Mouse (Mus musculus) liver, embryonic 14.5 days (tissue): ENCODE measurements at regions not wholly inside any gene's neighbourhood (a gene's known extent, or its start where the extent isn't known, plus 50 kb on each side); places are given as distances from the start of the nearest gene placed in this dataset.

Source experiments
- ATAC-seq: fragments of 200-750 bp; cut with Nextera tagmentation; 2 replicates; pipeline ENCODE4 v1.8.0; 2017; ENCODE audit warnings: moderate number of reproducible peaks, mild to moderate bottlenecking, moderate library complexity; ENCODE audit not compliant: insufficient read depth
- DNase-seq, 3 experiments: peaks; one replicate each; pipeline ENCODE4 v3.0.0-alpha.2; 2012 to 2013; ENCODE audit warnings: low read depth in 3 of 3, low spot score in 3 of 3
- H3K27ac ChIP-seq: fragments of 300-500 bp; sonication (generic); 2 replicates; pipeline ENCODE4 v1.5.1; 2014; ENCODE audit warnings: moderate library complexity, mild to moderate bottlenecking, control low read depth, inconsistent platforms
- H3K27me3 ChIP-seq: fragments of 300-500 bp; sonication (generic); 2 replicates; pipeline ENCODE4 v1.6.1; 2014; ENCODE audit warnings: mild to moderate bottlenecking, low read length, moderate library complexity; ENCODE audit not compliant: control insufficient read depth, insufficient read depth
- H3K36me3 ChIP-seq: fragments of 300-500 bp; sonication (generic); replicated peaks from 2 replicates; pipeline ENCODE4 v1.6.1; 2014; ENCODE audit warnings: low read depth; ENCODE audit not compliant: control insufficient read depth, insufficient read depth
- H3K4me1 ChIP-seq, 2 experiments: fragments of 200-500 bp in 1 of 2; fragments of 300-500 bp in 1 of 2; sonication (generic) in 1 of 2; replicated peaks; 2 replicates each; pipeline ENCODE4 v1.6.1; 2012 to 2014; ENCODE audit warnings: antibody characterized with exemption in 1 of 2, inconsistent platforms in 1 of 2, low read length in 1 of 2; ENCODE audit not compliant: control insufficient read depth in 2 of 2, insufficient read depth in 2 of 2
- H3K4me2 ChIP-seq: fragments of 300-500 bp; sonication (generic); 2 replicates; pipeline ENCODE4 v1.6.1; 2014; ENCODE audit warnings: low read depth, mild to moderate bottlenecking, control low read depth, moderate library complexity
- H3K4me3 ChIP-seq, 2 experiments: fragments of 200-500 bp in 1 of 2; fragments of 300-500 bp in 1 of 2; sonication (generic) in 1 of 2; 2 replicates each; pipeline ENCODE4 v1.5.1; 2012 to 2014; ENCODE audit warnings: low read depth in 2 of 2, low read length in 2 of 2, mild to moderate bottlenecking in 2 of 2, control low read depth in 1 of 2, inconsistent platforms in 1 of 2, moderate library complexity in 1 of 2; ENCODE audit not compliant: insufficient read depth in 1 of 2
- H3K9ac ChIP-seq: fragments of 300-500 bp; sonication (generic); replicated peaks from 2 replicates; pipeline ENCODE4 v1.6.1; 2014; ENCODE audit warnings: mild to moderate bottlenecking, control low read depth, moderate library complexity
- H3K9me3 ChIP-seq: fragments of 300-500 bp; sonication (generic); 2 replicates; pipeline ENCODE4 v1.6.1; 2016; ENCODE audit warnings: low read length, mixed read lengths; ENCODE audit not compliant: control insufficient read depth
- CTCF ChIP-seq: IDR thresholded peaks from 2 replicates; pipeline ENCODE4 v1.5.1; 2016; ENCODE audit warnings: antibody characterized with exemption, low read depth, control low read depth
- EP300 ChIP-seq: IDR thresholded peaks from 2 replicates; pipeline ENCODE4 v1.6.1; 2016; ENCODE audit warnings: antibody characterized with exemption, low read depth
- WGBS: fragments of 180-500 bp; shearing (Covaris S2); extraction: QIAGEN DNeasy Blood & Tissue Kit; methylation state at CpG from one replicate; pipeline ENCODE4 v1.1.7; 2014; ENCODE audit not compliant: insufficient replicate concordance; 5-methylcytosine and 5-hydroxymethylcytosine counted together

- Histone ChIP-seq H3K4me2 (no peak overlapping the region), H3K9me3 (no peaks in the 10 kb centered on the region), H3K36me3 (no peaks in the 10 kb centered on the region), H3K27me3 (no peaks in the 10 kb centered on the region), H3K9ac (no peak overlapping the region), H3K27ac (no peak overlapping the region), H3K4me1 (peaks cover 0 to 10% of the 10 kb centered on the region in 2 experiments; a peak in 3 of 4 replicates), H3K4me3 (no peak overlapping the region)
- TF ChIP-seq CTCF (no peak), EP300 (no peak)
- ATAC-seq, result no peak
- 51% methylated on average over 6 of the region's 6 CpGs for WGBS
- no peak for DNase-seq
Observed at GRCm38 (mm10) chr1:185068136-185068535, 68.8 kb upstream of the Mark1 start.

GRCm38 (mm10) chr1:185067661-185068060 lies 68.3 kb upstream of the Mark1 start:
- 32% methylated on average over 5 of the region's 5 CpGs for WGBS

GRCm38 (mm10) chr1:185065056-185065455 lies 65.7 kb upstream of the Mark1 start:
- Histone ChIP-seq H3K4me1 (no peaks in the 10 kb centered on the region; a peak in 1 of 4 replicates), H3K9ac (no peak overlapping the region), H3K36me3 (no peaks in the 10 kb centered on the region), H3K4me3 (no peak overlapping the region), H3K4me2 (no peak overlapping the region), H3K27ac (no peak overlapping the region), H3K9me3 (no peaks in the 10 kb centered on the region), H3K27me3 (no peaks in the 10 kb centered on the region)
- 39% methylated on average over 3 of the region's 3 CpGs for WGBS
- DNase-seq (no peak), ATAC-seq (no peak)
- no peak for TF ChIP-seq CTCF
- TF ChIP-seq EP300, result no peak

More at GRCm38 (mm10) chr1:185067661-185068060, 68.3 kb upstream of the Mark1 start:
- H3K9me3 ChIP-seq, result no peaks in the 10 kb centered on the region
- H3K9ac ChIP-seq, result no peak overlapping the region
- H3K4me2 ChIP-seq, result no peak overlapping the region
- H3K27ac ChIP-seq, result no peak overlapping the region
- no peak overlapping the region for H3K4me3 ChIP-seq
- DNase-seq (no peak), ATAC-seq (no peak)
- TF ChIP-seq CTCF, result no peak
- TF ChIP-seq EP300, result no peak
- no peaks in the 10 kb centered on the region for H3K27me3 ChIP-seq
- peaks cover 0 to 10% of the 10 kb centered on the region in 2 experiments; a peak in 3 of 4 replicates for H3K4me1 ChIP-seq
- no peaks in the 10 kb centered on the region for H3K36me3 ChIP-seq

- Histone ChIP-seq H3K4me1 (no peaks in the 10 kb centered on the region), H3K27ac (no peak overlapping the region), H3K27me3 (no peaks in the 10 kb centered on the region), H3K4me3 (no peak overlapping the region), H3K9me3 (no peaks in the 10 kb centered on the region), H3K36me3 (no peaks in the 10 kb centered on the region), H3K9ac (no peak overlapping the region), H3K4me2 (no peak overlapping the region)
- 61% methylated on average over 11 of the region's 11 CpGs for WGBS
- DNase-seq (no peak), ATAC-seq (no peak)
- TF ChIP-seq EP300 (no peak), CTCF (no peak)
Observed at GRCm38 (mm10) chr1:185062103-185062502, 62.7 kb upstream of the Mark1 start.

GRCm38 (mm10) chr1:185057443-185057842 lies 58.1 kb upstream of the Mark1 start:
- no peaks in the 10 kb centered on the region for H3K9me3 ChIP-seq
- WGBS, result 77% methylated on average over 15 of the region's 15 CpGs
- no peak overlapping the region for H3K27ac ChIP-seq
- H3K4me3 ChIP-seq, result no peak overlapping the region
- TF ChIP-seq CTCF (no peak), EP300 (no peak)
- H3K4me1 ChIP-seq, result no peaks in the 10 kb centered on the region
- no peak overlapping the region for H3K4me2 ChIP-seq
- no peak for ATAC-seq
- no peaks in the 10 kb centered on the region for H3K36me3 ChIP-seq
- no peak overlapping the region for H3K9ac ChIP-seq
- H3K27me3 ChIP-seq, result no peaks in the 10 kb centered on the region
- DNase-seq, result no peak
